Mouse (Mus musculus): Measurements from ENCODE around the gene C330021F23Rik. TPM values are rescaled to one million over a fixed set of nuclear protein-coding genes. Genes with fewer than 3 reads are reported as not detected.

C330021F23Rik gene
- polyA plus RNA-seq, 1 experiment from 2014 or later, result 0.74 TPM

- Histone ChIP-seq H3K27ac (no peak within 1 kb of the TSS), H3K4me3 (replicated peaks) (peak within 1 kb of the TSS; percentile 87), H3K36me3 (peaks cover 25% of the 10 kb centered on the region), H3K4me1 (replicated peaks) (peaks cover 20% of the 10 kb centered on the region), H3K27me3 (no peaks in the 10 kb centered on the region), H3K4me2 (peak within 1 kb of the TSS; percentile 86), H3K9ac (replicated peaks) (peak within 1 kb of the TSS; percentile 77), H3K9me3 (no peaks in the 10 kb centered on the region)
- under 1% methylated on average over 37 of the region's 37 CpGs for WGBS
- ATAC-seq (ENCODE audit: insufficient number of reproducible peaks, insufficient read depth, low FRiP score, low TSS enrichment, low read depth), result peak; percentile 97
Observed at GRCm38 (mm10) chr8:3621199-3621970, 53.6 kb downstream of the C330021F23Rik start, which contains the start of the genes Xab2 and Pet100. TSS of gene Xab2 (minus strand) at chr8:3621316. TSS of gene Pet100 (plus strand) at chr8:3621548.

- no peaks in the 10 kb centered on the region for H3K27me3 ChIP-seq
- H3K9ac ChIP-seq (replicated peaks), result peak overlapping the region; percentile 47; the same call in 1 of the 2 replicates
- no peak for ATAC-seq (ENCODE audit: insufficient number of reproducible peaks, insufficient read depth, low FRiP score, low TSS enrichment, low read depth)
- H3K4me2 ChIP-seq, result peak overlapping the region; percentile 57
- peaks cover 20% of the 10 kb centered on the region for H3K4me1 ChIP-seq (replicated peaks)
- H3K36me3 ChIP-seq, result peaks cover 20% of the 10 kb centered on the region
- no peaks in the 10 kb centered on the region for H3K9me3 ChIP-seq
- WGBS, result 62% methylated on average over 8 of the region's 8 CpGs
- H3K27ac ChIP-seq, result no peak overlapping the region
- H3K4me3 ChIP-seq (replicated peaks), result peak overlapping the region; percentile 87
Observed at GRCm38 (mm10) chr8:3622119-3622518, 54.3 kb downstream of the C330021F23Rik start.

- Histone ChIP-seq H3K9ac (replicated peaks) (no peak within 1 kb of the TSS), H3K27me3 (peaks cover 18% of the 10 kb centered on the region), H3K4me3 (replicated peaks) (no peak within 1 kb of the TSS), H3K4me2 (no peak within 1 kb of the TSS), H3K27ac (no peak within 1 kb of the TSS), H3K36me3 (no peaks in the 10 kb centered on the region), H3K4me1 (replicated peaks) (peaks cover 9% of the 10 kb centered on the region), H3K9me3 (no peaks in the 10 kb centered on the region)
- WGBS, result 61% methylated on average over 1 of the region's 1 CpGs
- ATAC-seq (ENCODE audit: insufficient number of reproducible peaks, insufficient read depth, low FRiP score, low TSS enrichment, low read depth), result no peak
Observed at GRCm38 (mm10) chr8:3625445-3625844, 57.7 kb downstream of the C330021F23Rik start, which contains the start of gene Pcp2. TSS of gene Pcp2 (minus strand) at chr8:3625545.

- ATAC-seq (ENCODE audit: insufficient number of reproducible peaks, insufficient read depth, low FRiP score, low TSS enrichment, low read depth), result no peak
- 51% methylated on average over 5 of the region's 5 CpGs for WGBS
Observed at GRCm38 (mm10) chr8:3626971-3627370, 59.2 kb downstream of the C330021F23Rik start.

GRCm38 (mm10) chr8:3628014-3628413 lies 60.2 kb downstream of the C330021F23Rik start:
- no peak overlapping the region for H3K27ac ChIP-seq
- no peaks in the 10 kb centered on the region; the same call in 1 of the 2 replicates for H3K4me1 ChIP-seq (replicated peaks)
- H3K9ac ChIP-seq (replicated peaks), result no peak overlapping the region
- no peak for ATAC-seq (ENCODE audit: insufficient number of reproducible peaks, insufficient read depth, low FRiP score, low TSS enrichment, low read depth)
- no peaks in the 10 kb centered on the region for H3K36me3 ChIP-seq
- WGBS, result 37% methylated on average over 5 of the region's 5 CpGs
- H3K9me3 ChIP-seq, result no peaks in the 10 kb centered on the region
- H3K4me2 ChIP-seq, result no peak overlapping the region
- H3K4me3 ChIP-seq (replicated peaks), result no peak overlapping the region
- H3K27me3 ChIP-seq, result peaks cover 28% of the 10 kb centered on the region

More at GRCm38 (mm10) chr8:3626971-3627370, 59.2 kb downstream of the C330021F23Rik start:
- peaks cover 28% of the 10 kb centered on the region for H3K27me3 ChIP-seq
- no peak overlapping the region for H3K4me3 ChIP-seq (replicated peaks)
- H3K27ac ChIP-seq, result no peak overlapping the region
- no peaks in the 10 kb centered on the region for H3K36me3 ChIP-seq
- no peak overlapping the region for H3K4me2 ChIP-seq
- no peaks in the 10 kb centered on the region for H3K9me3 ChIP-seq
- no peak overlapping the region for H3K9ac ChIP-seq (replicated peaks)
- peaks cover 6% of the 10 kb centered on the region for H3K4me1 ChIP-seq (replicated peaks)

- Histone ChIP-seq H3K4me2 (peak within 1 kb of the TSS; percentile 83), H3K36me3 (no peaks in the 10 kb centered on the region), H3K27me3 (peaks cover 28% of the 10 kb centered on the region), H3K4me3 (replicated peaks) (peak within 1 kb of the TSS; percentile 55), H3K4me1 (replicated peaks) (no peaks in the 10 kb centered on the region; the same call in 1 of the 2 replicates), H3K9me3 (no peaks in the 10 kb centered on the region), H3K9ac (replicated peaks) (peak within 1 kb of the TSS; percentile 50), H3K27ac (no peak within 1 kb of the TSS)
- 7% methylated on average over 47 of the region's 47 CpGs for WGBS
- 0 out of 2 replicates have a peak, but pooled peaks have one; percentile 33 for ATAC-seq (ENCODE audit: insufficient number of reproducible peaks, insufficient read depth, low FRiP score, low TSS enrichment, low read depth)
Observed at GRCm38 (mm10) chr8:3630647-3631477, 63.1 kb downstream of the C330021F23Rik start, which contains the start of gene Stxbp2. TSS of gene Stxbp2 (plus strand) at chr8:3630955.

GRCm38 (mm10) chr8:3631478-3631875 lies 63.7 kb downstream of the C330021F23Rik start:
- Histone ChIP-seq H3K9ac (replicated peaks) (peak overlapping the region; percentile 50), H3K36me3 (no peaks in the 10 kb centered on the region), H3K9me3 (no peaks in the 10 kb centered on the region), H3K4me1 (replicated peaks) (no peaks in the 10 kb centered on the region; the same call in 1 of the 2 replicates), H3K4me2 (peak overlapping the region; percentile 83), H3K4me3 (replicated peaks) (peak overlapping the region; percentile 55), H3K27me3 (peaks cover 28% of the 10 kb centered on the region), H3K27ac (no peak overlapping the region)
- no peak for ATAC-seq (ENCODE audit: insufficient number of reproducible peaks, insufficient read depth, low FRiP score, low TSS enrichment, low read depth)
- 25% methylated on average over 8 of the region's 8 CpGs for WGBS

Other genes with a start within 250 kb of the C330021F23Rik start
- gene A430078G23Rik, start 214.6 kb upstream of the C330021F23Rik start, polyA plus RNA-seq (2016; fragmentation: Nextera tagmentation; extraction: Ambion mirVana), result 0.15 TPM in 1 of 2 replicates, not detected in the other
- 12.3 and 13.6 TPM in 2 replicates for gene Arhgef18, start 175.0 kb upstream of the C330021F23Rik start, polyA plus RNA-seq (2016; fragmentation: Nextera tagmentation; extraction: Ambion mirVana)
- gene Pex11g, start 100.3 kb upstream of the C330021F23Rik start, polyA plus RNA-seq (2016; fragmentation: Nextera tagmentation; extraction: Ambion mirVana), result 5.9 and 7.6 TPM in 2 replicates
- gene Tex45, start 97.1 kb upstream of the C330021F23Rik start, polyA plus RNA-seq (2016; fragmentation: Nextera tagmentation; extraction: Ambion mirVana), result not detected in 2 replicates
- gene Zfp358, start 74.9 kb upstream of the C330021F23Rik start, polyA plus RNA-seq (2016; fragmentation: Nextera tagmentation; extraction: Ambion mirVana), result 61.1 and 68.1 TPM in 2 replicates
- 52.9 and 59.4 TPM in 2 replicates for gene Mcoln1, start 67.5 kb upstream of the C330021F23Rik start, polyA plus RNA-seq (2016; fragmentation: Nextera tagmentation; extraction: Ambion mirVana)
- 22.9 and 29.5 TPM in 2 replicates for gene Pnpla6, start 52.6 kb upstream of the C330021F23Rik start, polyA plus RNA-seq (2016; fragmentation: Nextera tagmentation; extraction: Ambion mirVana)
- gene Camsap3, start 19.3 kb downstream of the C330021F23Rik start, polyA plus RNA-seq (2016; fragmentation: Nextera tagmentation; extraction: Ambion mirVana), result 7.0 and 8.5 TPM in 2 replicates
- 67.7 and 68.9 TPM in 2 replicates for gene Xab2, start 53.3 kb downstream of the C330021F23Rik start, polyA plus RNA-seq (2016; fragmentation: Nextera tagmentation; extraction: Ambion mirVana)
- gene Pet100, start 53.6 kb downstream of the C330021F23Rik start, polyA plus RNA-seq (2016; fragmentation: Nextera tagmentation; extraction: Ambion mirVana), result 115 and 133 TPM in 2 replicates
- gene Pcp2, start 57.6 kb downstream of the C330021F23Rik start, polyA plus RNA-seq (2016; fragmentation: Nextera tagmentation; extraction: Ambion mirVana), result 0.31 and 0.61 TPM in 2 replicates
- 27.8 and 32.4 TPM in 2 replicates for gene Stxbp2, start 63.0 kb downstream of the C330021F23Rik start, polyA plus RNA-seq (2016; fragmentation: Nextera tagmentation; extraction: Ambion mirVana)
- gene Retn, start 87.8 kb downstream of the C330021F23Rik start, polyA plus RNA-seq (2016; fragmentation: Nextera tagmentation; extraction: Ambion mirVana), result not detected in 2 replicates
- not detected in 2 replicates for gene Mcemp1, start 97.8 kb downstream of the C330021F23Rik start, polyA plus RNA-seq (2016; fragmentation: Nextera tagmentation; extraction: Ambion mirVana)
- 13.9 and 14.0 TPM in 2 replicates for gene Fcor, start 104.4 kb downstream of the C330021F23Rik start, polyA plus RNA-seq (2016; fragmentation: Nextera tagmentation; extraction: Ambion mirVana)
- 37.6 and 38.2 TPM in 2 replicates for gene Trappc5, start 108.3 kb downstream of the C330021F23Rik start, polyA plus RNA-seq (2016; fragmentation: Nextera tagmentation; extraction: Ambion mirVana)
- 0.37 TPM in 1 of 2 replicates, not detected in the other for gene Fcer2a, start 126.2 kb downstream of the C330021F23Rik start, polyA plus RNA-seq (2016; fragmentation: Nextera tagmentation; extraction: Ambion mirVana)
- not detected in 2 replicates for gene Clec4g, start 152.7 kb downstream of the C330021F23Rik start, polyA plus RNA-seq (2016; fragmentation: Nextera tagmentation; extraction: Ambion mirVana)
- not detected in 2 replicates for gene Cd209a, start 181.0 kb downstream of the C330021F23Rik start, polyA plus RNA-seq (2016; fragmentation: Nextera tagmentation; extraction: Ambion mirVana)